Mouse (Mus musculus) kidney, postnatal 0 days (tissue): ENCODE measurements around the gene Spata3. TPM values are rescaled to one million over a fixed set of nuclear protein-coding genes. Genes with fewer than 3 reads are reported as not detected.
A peak's percentile ranks its signal among the peaks of the same experiment; 100 is the strongest.
"Not testable (repeated sequence)": the region's sequence is repeated elsewhere in the genome, so short reads cannot be mapped to it uniquely, and the experiment has no call there.

Experiments
- ATAC-seq: fragments of 200-750 bp; cut with Nextera tagmentation; replicated peaks from 2 replicates; pipeline ENCODE4 v1.8.0; 2017; ENCODE audit warnings: low read depth, moderate number of reproducible peaks, moderate TSS enrichment, moderate library complexity; ENCODE audit not compliant: low FRiP score
- DNase-seq: peaks from one replicate; pipeline ENCODE4 v3.0.0-alpha.2; 2016; ENCODE audit warnings: low spot score
- H3K27ac ChIP-seq: fragments of 300-500 bp; sonication (generic); 2 replicates; pipeline ENCODE4 v1.5.1; 2014; ENCODE audit warnings: mild to moderate bottlenecking
- H3K27me3 ChIP-seq: fragments of 300-500 bp; sonication (generic); 2 replicates; pipeline ENCODE4 v1.6.1; 2014; ENCODE audit warnings: low read length, mixed read lengths; ENCODE audit not compliant: insufficient read depth
- H3K36me3 ChIP-seq: fragments of 300-500 bp; sonication (generic); 2 replicates; pipeline ENCODE4 v1.6.1; 2014; ENCODE audit warnings: low read length, mixed read lengths; ENCODE audit not compliant: insufficient read depth
- H3K4me1 ChIP-seq: fragments of 300-500 bp; sonication (generic); replicated peaks from 2 replicates; pipeline ENCODE4 v1.6.1; 2014; ENCODE audit warnings: antibody characterized with exemption, low read length, mixed read lengths; ENCODE audit not compliant: insufficient read depth
- H3K4me2 ChIP-seq: fragments of 300-500 bp; sonication (generic); 2 replicates; pipeline ENCODE4 v1.6.1; 2014; ENCODE audit warnings: mild to moderate bottlenecking, low read length, moderate library complexity, mixed read lengths
- H3K4me3 ChIP-seq: fragments of 300-500 bp; sonication (generic); replicated peaks from 2 replicates; pipeline ENCODE4 v1.5.1; 2014; ENCODE audit warnings: low read depth, low read length
- H3K9ac ChIP-seq: fragments of 300-500 bp; sonication (generic); 2 replicates; pipeline ENCODE4 v1.6.1; 2014; ENCODE audit warnings: low read depth, low read length
- H3K9me3 ChIP-seq: fragments of 300-500 bp; sonication (generic); replicated peaks from 2 replicates; pipeline ENCODE4 v1.6.1; 2016; ENCODE audit warnings: low read length, inconsistent platforms, mixed read lengths
- CTCF ChIP-seq: IDR thresholded peaks from 2 replicates; pipeline ENCODE4 v1.5.1; 2016; ENCODE audit warnings: antibody characterized with exemption, low read depth, mild to moderate bottlenecking, moderate library complexity
- WGBS: fragments of 180-500 bp; shearing (Covaris S2); extraction: QIAGEN DNeasy Blood & Tissue Kit; methylation state at CpG from one replicate; pipeline ENCODE4 v1.1.7; 2014; 5-methylcytosine and 5-hydroxymethylcytosine counted together
- polyA plus RNA-seq: library from polyadenylated mRNA; unstranded; fragments of >200 nt; fragmentation: Nextera tagmentation; extraction: Ambion mirVana; gene quantifications from 2 replicates; pipeline ENCODE4 v1.2.1, GENCODE M21; 2015

Gene Spata3
- polyA plus RNA-seq, 1 experiment from 2014 or later = 0.21 TPM

- Histone ChIP-seq H3K36me3 (no peaks in the 10 kb centered on the region), H3K27me3 (no peaks in the 10 kb centered on the region), H3K4me1 (no peaks in the 10 kb centered on the region), H3K9ac (no peak overlapping the region), H3K27ac (no peak overlapping the region), H3K9me3 (no peaks in the 10 kb centered on the region), H3K4me3 (no peak overlapping the region), H3K4me2 (no peak overlapping the region)
- no peak for ATAC-seq
- no peak for DNase-seq
- no peak for TF ChIP-seq CTCF
- 79% methylated on average over 4 of the region's 4 CpGs for WGBS
Observed at GRCm38 (mm10) chr1:85998012-85998411, 18.6 kb upstream of the Spata3 start.

- DNase-seq = no peak
- H3K4me2 ChIP-seq = no peak overlapping the region
- H3K36me3 ChIP-seq = no peaks in the 10 kb centered on the region
- no peaks in the 10 kb centered on the region for H3K4me1 ChIP-seq
- no peaks in the 10 kb centered on the region for H3K9me3 ChIP-seq
- ATAC-seq = no peak
- no peak overlapping the region for H3K9ac ChIP-seq
- WGBS = 69% methylated on average over 18 of the region's 18 CpGs
- H3K27ac ChIP-seq = no peak overlapping the region
- no peak overlapping the region for H3K4me3 ChIP-seq
- H3K27me3 ChIP-seq = no peaks in the 10 kb centered on the region
- no peak for TF ChIP-seq CTCF
Observed at GRCm38 (mm10) chr1:85999853-86000570, 16.6 kb upstream of the Spata3 start.

- no peak for TF ChIP-seq CTCF
Observed at GRCm38 (mm10) chr1:86005540-86005939, 11.1 kb upstream of the Spata3 start.

GRCm38 (mm10) chr1:86006040-86006439, 10.6 kb upstream of the Spata3 start:
- H3K4me2 ChIP-seq = no peak overlapping the region
- H3K4me1 ChIP-seq = no peaks in the 10 kb centered on the region
- H3K27ac ChIP-seq = no peak overlapping the region
- WGBS = 86% methylated on average over 6 of the region's 6 CpGs
- no peaks in the 10 kb centered on the region for H3K9me3 ChIP-seq
- H3K9ac ChIP-seq = no peak overlapping the region
- no peak for TF ChIP-seq CTCF
- no peaks in the 10 kb centered on the region for H3K27me3 ChIP-seq
- ATAC-seq (no peak), DNase-seq (no peak)
- H3K36me3 ChIP-seq = no peaks in the 10 kb centered on the region
- H3K4me3 ChIP-seq = no peak overlapping the region

More at GRCm38 (mm10) chr1:86005540-86005939, 11.1 kb upstream of the Spata3 start:
- 84% methylated on average over 10 of the region's 10 CpGs for WGBS
- no peak overlapping the region for H3K4me3 ChIP-seq
- no peak overlapping the region for H3K4me2 ChIP-seq
- H3K9ac ChIP-seq = no peak overlapping the region
- H3K27ac ChIP-seq = no peak overlapping the region
- no peaks in the 10 kb centered on the region for H3K4me1 ChIP-seq
- no peaks in the 10 kb centered on the region for H3K27me3 ChIP-seq
- DNase-seq = no peak
- ATAC-seq = no peak
- H3K9me3 ChIP-seq = no peaks in the 10 kb centered on the region
- no peaks in the 10 kb centered on the region for H3K36me3 ChIP-seq

GRCm38 (mm10) chr1:86007778-86008177, 8.8 kb upstream of the Spata3 start:
- peak overlapping the region; percentile 21; the same call in 1 of the 2 replicates for H3K4me2 ChIP-seq

GRCm38 (mm10) chr1:86015758-86016157, 858 bp upstream of the Spata3 start:
- H3K4me1 ChIP-seq, H3K4me2 ChIP-seq, DNase-seq, H3K4me3 ChIP-seq, H3K36me3 ChIP-seq, H3K27ac ChIP-seq, ATAC-seq, H3K9me3 ChIP-seq, H3K9ac ChIP-seq: not testable (repeated sequence)
- H3K27me3 ChIP-seq = peaks cover 13% of the 10 kb centered on the region; the same call in 1 of the 2 replicates
- WGBS = 95% methylated on average over 9 of the region's 9 CpGs

More at GRCm38 (mm10) chr1:86007778-86008177, 8.8 kb upstream of the Spata3 start:
- Histone ChIP-seq H3K4me3 (no peak overlapping the region), H3K27ac (no peak overlapping the region), H3K36me3 (no peaks in the 10 kb centered on the region), H3K27me3 (no peaks in the 10 kb centered on the region), H3K4me1 (no peaks in the 10 kb centered on the region), H3K9me3 (no peaks in the 10 kb centered on the region), H3K9ac (no peak overlapping the region)
- ATAC-seq (peak; percentile 72; the same call in 1 of the 2 replicates), DNase-seq (peak; percentile 97)
- peak; percentile 96 for TF ChIP-seq CTCF
- 2% methylated on average over 7 of the region's 7 CpGs for WGBS
